In the genomic region with DNA sequence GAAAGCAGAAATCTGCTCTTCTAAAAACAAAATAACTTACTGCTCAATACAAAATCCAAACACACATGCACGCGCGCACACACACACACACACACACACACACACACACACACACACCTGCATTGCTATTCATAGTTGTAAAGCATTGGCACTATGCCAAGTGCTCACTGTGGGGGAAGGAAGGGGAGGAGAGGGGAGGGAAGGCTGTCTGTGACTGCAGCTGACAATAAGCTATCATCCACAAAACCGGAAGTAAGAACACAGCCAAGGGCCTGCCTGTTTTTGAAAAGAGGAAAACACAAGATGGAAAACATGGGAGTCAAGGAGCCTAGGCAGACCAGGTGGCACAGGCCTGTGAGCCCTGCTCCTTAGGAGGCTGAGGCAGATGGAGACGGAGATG, we compare ENCODE assay signal across 8 mouse cellular contexts.
A peak's percentile ranks its signal among the peaks of the same experiment; 100 is the strongest.
DNase-seq lines count a peak whose midpoint lies in the region.

No protein-coding gene starts in this region.

- DNase-seq in cerebellum, postnatal 10 days, result peak; percentile 81 to 85
- no peak for DNase-seq in cerebellum, adult 9-10 months
- DNase-seq in MEL-GATA-1-ER (ENCODE audit: extremely low read depth, low read depth), result peak; percentile 60
- DNase-seq in heart, adult 9 months (ENCODE audit: low spot score in 2 of 2), result peak; percentile 69 to 77
- peak; percentile 45 for DNase-seq in kidney, adult 18-20 months
- DNase-seq in mesoderm, embryonic 11.5 days (ENCODE audit: low read depth, low spot score), result peak; percentile 24
- DNase-seq in thymus, postnatal 25 days, result peak; percentile 90
- DNase-seq in layer of hippocampus, adult 9-10 months (ENCODE audit: low spot score), result no peak

Comparison
In these comparisons a context has a peak if more than half of its experiments do, and no peak if none do; other contexts are left out.
1. DNase-seq: peak in cerebellum, postnatal 10 days (2 of 2), MEL-GATA-1-ER (single experiment), heart, adult 9 months (2 of 2), kidney, adult 18-20 months (single experiment), mesoderm, embryonic 11.5 days (single experiment) and thymus, postnatal 25 days (single experiment); none in cerebellum, adult 9-10 months (single experiment) and layer of hippocampus, adult 9-10 months (single experiment).